Mouse (Mus musculus) liver, embryonic 14.5 days (tissue): ENCODE results near the gene Bloc1s4. TPM values are rescaled to one million over a fixed set of nuclear protein-coding genes. Genes with fewer than 3 reads are reported as not detected.

Source experiments
- ATAC-seq: fragments of 200-750 bp; cut with Nextera tagmentation; 2 replicates; pipeline ENCODE4 v1.8.0; 2017; ENCODE audit warnings: moderate number of reproducible peaks, mild to moderate bottlenecking, moderate library complexity; ENCODE audit not compliant: insufficient read depth
- DNase-seq, 3 experiments: peaks; one replicate each; pipeline ENCODE4 v3.0.0-alpha.2; 2012 to 2013; ENCODE audit warnings: low read depth in 3 of 3, low spot score in 3 of 3
- H3K27ac ChIP-seq: fragments of 300-500 bp; sonication (generic); 2 replicates; pipeline ENCODE4 v1.5.1; 2014; ENCODE audit warnings: moderate library complexity, mild to moderate bottlenecking, control low read depth, inconsistent platforms
- H3K27me3 ChIP-seq: fragments of 300-500 bp; sonication (generic); 2 replicates; pipeline ENCODE4 v1.6.1; 2014; ENCODE audit warnings: mild to moderate bottlenecking, low read length, moderate library complexity; ENCODE audit not compliant: control insufficient read depth, insufficient read depth
- H3K36me3 ChIP-seq: fragments of 300-500 bp; sonication (generic); replicated peaks from 2 replicates; pipeline ENCODE4 v1.6.1; 2014; ENCODE audit warnings: low read depth; ENCODE audit not compliant: control insufficient read depth, insufficient read depth
- H3K4me1 ChIP-seq, 2 experiments: fragments of 200-500 bp in 1 of 2; fragments of 300-500 bp in 1 of 2; sonication (generic) in 1 of 2; replicated peaks; 2 replicates each; pipeline ENCODE4 v1.6.1; 2012 to 2014; ENCODE audit warnings: antibody characterized with exemption in 1 of 2, inconsistent platforms in 1 of 2, low read length in 1 of 2; ENCODE audit not compliant: control insufficient read depth in 2 of 2, insufficient read depth in 2 of 2
- H3K4me2 ChIP-seq: fragments of 300-500 bp; sonication (generic); 2 replicates; pipeline ENCODE4 v1.6.1; 2014; ENCODE audit warnings: low read depth, mild to moderate bottlenecking, control low read depth, moderate library complexity
- H3K4me3 ChIP-seq, 2 experiments: fragments of 200-500 bp in 1 of 2; fragments of 300-500 bp in 1 of 2; sonication (generic) in 1 of 2; 2 replicates each; pipeline ENCODE4 v1.5.1; 2012 to 2014; ENCODE audit warnings: low read depth in 2 of 2, low read length in 2 of 2, mild to moderate bottlenecking in 2 of 2, control low read depth in 1 of 2, inconsistent platforms in 1 of 2, moderate library complexity in 1 of 2; ENCODE audit not compliant: insufficient read depth in 1 of 2
- H3K9ac ChIP-seq: fragments of 300-500 bp; sonication (generic); replicated peaks from 2 replicates; pipeline ENCODE4 v1.6.1; 2014; ENCODE audit warnings: mild to moderate bottlenecking, control low read depth, moderate library complexity
- H3K9me3 ChIP-seq: fragments of 300-500 bp; sonication (generic); 2 replicates; pipeline ENCODE4 v1.6.1; 2016; ENCODE audit warnings: low read length, mixed read lengths; ENCODE audit not compliant: control insufficient read depth
- CTCF ChIP-seq: IDR thresholded peaks from 2 replicates; pipeline ENCODE4 v1.5.1; 2016; ENCODE audit warnings: antibody characterized with exemption, low read depth, control low read depth
- EP300 ChIP-seq: IDR thresholded peaks from 2 replicates; pipeline ENCODE4 v1.6.1; 2016; ENCODE audit warnings: antibody characterized with exemption, low read depth
- WGBS: fragments of 180-500 bp; shearing (Covaris S2); extraction: QIAGEN DNeasy Blood & Tissue Kit; methylation state at CpG from one replicate; pipeline ENCODE4 v1.1.7; 2014; ENCODE audit not compliant: insufficient replicate concordance; 5-methylcytosine and 5-hydroxymethylcytosine counted together
- polyA plus RNA-seq, 2 experiments: library from polyadenylated mRNA; depleted of rRNA in 1 of 2; stranded (reverse) in 1 of 2; unstranded in 1 of 2; fragments of >200 nt; fragmentation: Nextera tagmentation in 1 of 2; extraction: Ambion mirVana in 1 of 2; gene quantifications; 2 replicates each; pipeline versions ENCODE4 v1.2.1 to v1.2.3; 2012 to 2014

The Bloc1s4 gene
- polyA plus RNA-seq, 2 experiments = 10.9 to 11.9 TPM

DNA sequence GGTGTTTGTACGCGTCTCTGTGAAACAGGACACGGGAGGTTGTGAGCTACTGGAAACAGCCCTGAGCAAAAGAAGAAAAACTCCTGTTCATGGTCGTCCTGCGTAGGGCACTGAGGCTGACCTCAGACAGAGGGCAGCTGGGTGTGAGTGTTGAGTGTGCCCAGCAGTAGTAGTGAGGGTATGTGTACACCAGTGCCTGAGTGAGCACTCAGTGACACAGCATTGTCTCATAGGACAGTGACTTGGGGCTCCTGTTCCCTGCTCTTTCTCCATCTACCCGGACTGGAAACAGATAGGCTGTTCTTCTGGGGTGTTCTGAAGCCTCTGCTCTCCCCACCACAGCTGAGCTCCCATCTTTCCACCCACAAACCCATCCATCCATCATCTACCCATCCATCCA is 13.3 kb downstream of the Bloc1s4 start:
- H3K4me1 ChIP-seq = peaks cover 82 to 85% of the 10 kb centered on the region in 2 experiments
- H3K9ac ChIP-seq = peak overlapping the region; percentile 78
- TF ChIP-seq CTCF (no peak), EP300 (no peak)
- H3K36me3 ChIP-seq = no peaks in the 10 kb centered on the region
- H3K9me3 ChIP-seq = no peaks in the 10 kb centered on the region
- WGBS = 83% methylated on average over 6 of the region's 6 CpGs
- peak overlapping the region; percentile 90 for H3K27ac ChIP-seq
- peak overlapping the region; percentile 37 to 52 for H3K4me3 ChIP-seq
- ATAC-seq = no peak; the same call in 1 of the 2 replicates
- no peak for DNase-seq
- H3K4me2 ChIP-seq = peak overlapping the region; percentile 74
- H3K27me3 ChIP-seq = no peaks in the 10 kb centered on the region

DNA sequence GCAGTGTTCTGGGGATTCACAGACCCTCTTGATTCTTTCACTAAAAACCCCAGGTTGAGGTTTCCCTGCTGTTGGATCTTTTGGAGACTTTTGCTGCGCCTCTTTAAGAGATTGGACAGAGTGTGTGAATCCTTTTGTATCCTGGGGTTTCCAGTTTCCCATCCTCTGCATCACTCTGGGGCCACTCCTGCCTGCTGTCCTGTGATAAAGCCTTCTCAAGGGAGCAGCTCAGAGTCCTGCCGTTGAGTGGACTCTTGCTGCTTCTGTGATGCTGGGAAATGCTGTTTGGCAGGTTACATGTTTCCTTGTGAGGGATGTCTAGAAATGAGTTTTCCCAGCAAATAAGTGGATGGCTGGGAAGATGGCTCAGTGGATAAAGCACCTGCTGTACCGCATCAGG is 15.0 kb downstream of the Bloc1s4 start:
- Histone ChIP-seq H3K27ac (peak overlapping the region; percentile 94), H3K27me3 (no peaks in the 10 kb centered on the region), H3K9me3 (no peaks in the 10 kb centered on the region), H3K36me3 (no peaks in the 10 kb centered on the region), H3K4me2 (peak overlapping the region; percentile 74), H3K9ac (peak overlapping the region; percentile 62), H3K4me1 (peaks cover 70 to 71% of the 10 kb centered on the region in 2 experiments), H3K4me3 (peak overlapping the region; percentile 33 to 45)
- WGBS = 45% methylated on average over 3 of the region's 3 CpGs
- DNase-seq (peak in 2 of 3 experiments; percentile 75 to 80), ATAC-seq (peak; percentile 63)
- TF ChIP-seq CTCF = no peak
- TF ChIP-seq EP300 = peak; percentile 85

DNA sequence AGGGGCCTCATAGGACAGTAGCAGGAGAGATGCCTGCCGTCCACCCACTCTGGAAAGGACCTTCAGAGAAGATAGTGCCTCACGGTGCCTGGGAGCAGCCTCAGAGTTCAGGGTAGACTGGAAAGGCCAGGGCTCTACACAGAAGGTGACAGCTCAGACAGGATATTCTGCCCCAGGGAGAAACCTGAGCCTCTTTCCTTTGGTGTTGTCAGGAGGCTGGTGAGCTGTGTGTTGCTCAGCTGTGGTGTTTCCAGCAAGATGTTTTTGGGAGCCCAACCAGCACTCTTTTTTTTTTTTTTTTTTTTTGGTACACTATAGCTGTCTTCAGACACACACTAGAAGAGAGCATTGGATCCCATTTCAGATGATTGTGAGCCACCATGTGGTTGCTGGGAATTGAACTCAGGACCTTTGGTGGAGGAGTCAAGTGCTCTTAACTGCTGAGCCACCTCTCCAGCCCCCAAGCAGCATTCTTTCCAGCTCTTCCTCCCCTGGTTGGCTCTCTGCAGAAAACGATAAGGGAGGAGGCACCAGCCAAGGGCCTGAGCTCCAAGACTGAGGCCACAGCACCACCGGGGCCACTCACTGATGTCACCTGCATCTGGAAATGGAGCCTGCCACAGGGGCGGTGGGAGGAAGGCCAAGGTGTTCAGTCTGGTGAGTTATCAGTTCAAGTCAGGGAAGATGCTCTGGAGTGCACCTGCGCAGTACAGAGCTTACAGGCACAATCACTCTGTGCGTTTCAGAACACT is 16.4 kb downstream of the Bloc1s4 start:
- Histone ChIP-seq H3K9ac (peak overlapping the region; percentile 62), H3K36me3 (no peaks in the 10 kb centered on the region), H3K4me3 (peak overlapping the region; percentile 27 to 37), H3K4me1 (peaks cover 57 to 58% of the 10 kb centered on the region in 2 experiments), H3K9me3 (no peaks in the 10 kb centered on the region), H3K4me2 (peak overlapping the region; percentile 74), H3K27ac (peak overlapping the region; percentile 74), H3K27me3 (no peaks in the 10 kb centered on the region)
- peak in 2 of 3 experiments; percentile 69 to 75 for DNase-seq
- TF ChIP-seq CTCF = no peak
- TF ChIP-seq EP300 = peak; percentile 67
- WGBS = 53% methylated on average over 7 of the region's 7 CpGs
- peak; percentile 69 for ATAC-seq

DNA sequence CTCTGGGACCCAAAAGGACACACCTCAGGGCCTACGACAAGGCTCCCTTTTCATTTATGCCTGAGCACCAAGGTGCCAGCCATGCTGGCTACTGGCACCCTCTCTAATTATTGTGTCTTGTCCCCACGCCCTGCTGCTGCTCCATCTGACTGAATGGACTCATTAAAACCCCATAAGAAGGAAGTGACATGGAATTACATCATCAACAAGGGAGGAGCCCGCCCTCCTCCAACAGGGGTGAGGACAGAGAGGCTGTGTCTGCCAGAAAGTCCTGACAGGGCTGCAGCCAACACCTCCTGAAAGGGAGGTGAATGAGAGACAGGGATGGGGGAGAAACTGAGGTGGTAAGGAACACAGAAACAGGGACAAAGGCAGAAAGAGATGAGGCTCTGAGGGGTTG is 17.8 kb downstream of the Bloc1s4 start:
- peaks cover 46 to 54% of the 10 kb centered on the region in 2 experiments for H3K4me1 ChIP-seq

DNA sequence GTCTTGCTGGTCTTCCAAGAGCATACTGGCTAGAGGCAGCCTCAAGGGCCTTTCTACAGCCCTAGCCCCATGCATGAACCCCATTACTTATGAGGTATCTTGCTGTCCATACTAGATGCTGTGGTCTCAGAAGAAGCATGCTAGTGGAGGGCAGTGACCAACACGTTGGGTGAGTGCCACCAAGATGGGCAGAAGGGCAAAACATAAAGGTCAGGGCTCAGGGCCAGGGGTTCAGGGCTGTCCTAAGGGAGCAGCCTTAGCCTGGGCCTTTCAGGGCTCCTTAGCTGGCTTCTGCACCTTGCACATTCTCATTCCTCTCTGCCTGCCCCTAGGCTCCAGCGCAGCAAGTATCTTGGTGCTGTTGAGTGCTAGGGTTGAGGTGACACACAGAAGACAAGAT is 18.5 kb downstream of the Bloc1s4 start:
- Histone ChIP-seq H3K9ac (no peak overlapping the region; the same call in 1 of the 2 replicates), H3K4me1 (peaks cover 38 to 47% of the 10 kb centered on the region in 2 experiments), H3K4me3 (no peak overlapping the region), H3K27me3 (no peaks in the 10 kb centered on the region), H3K36me3 (no peaks in the 10 kb centered on the region), H3K9me3 (no peaks in the 10 kb centered on the region), H3K4me2 (no peak overlapping the region), H3K27ac (no peak overlapping the region)
- TF ChIP-seq EP300 (no peak), CTCF (no peak)
- 74% methylated on average over 2 of the region's 2 CpGs for WGBS
- DNase-seq (no peak), ATAC-seq (no peak)

More for the DNA sequence above, 17.8 kb downstream of the Bloc1s4 start:
- ATAC-seq (no peak), DNase-seq (no peak)
- TF ChIP-seq EP300 = no peak
- peak overlapping the region; percentile 37 for H3K27ac ChIP-seq
- H3K27me3 ChIP-seq = no peaks in the 10 kb centered on the region
- H3K4me3 ChIP-seq = no peak overlapping the region
- WGBS = 68% methylated on average over 3 of the region's 3 CpGs
- no peak overlapping the region for H3K4me2 ChIP-seq
- peak overlapping the region; percentile 27 for H3K9ac ChIP-seq
- H3K9me3 ChIP-seq = no peaks in the 10 kb centered on the region
- H3K36me3 ChIP-seq = no peaks in the 10 kb centered on the region
